Mouse (Mus musculus): ENCODE data around the gene Palm2. TPM values are rescaled to one million over a fixed set of nuclear protein-coding genes. Genes with fewer than 3 reads are reported as not detected.

The Palm2 gene
- total RNA-seq, 1 experiment from 2014 or later = not detected

- ATAC-seq (ENCODE audit: extremely low read depth, insufficient number of reproducible peaks, low FRiP score, poor library complexity, severe bottlenecking) = no peak
These were observed 167.4 kb downstream of the Palm2 start for GRCm38 (mm10) chr4:57601458-57601835.

- ATAC-seq (ENCODE audit: extremely low read depth, insufficient number of reproducible peaks, low FRiP score, poor library complexity, severe bottlenecking) = no peak
These were observed 168.0 kb downstream of the Palm2 start for GRCm38 (mm10) chr4:57601903-57602617.

GRCm38 (mm10) chr4:57606258-57606657, 172.2 kb downstream of the Palm2 start:
- no peak for ATAC-seq (ENCODE audit: extremely low read depth, insufficient number of reproducible peaks, low FRiP score, poor library complexity, severe bottlenecking)

GRCm38 (mm10) chr4:57607247-57607942, 173.3 kb downstream of the Palm2 start:
- ATAC-seq (ENCODE audit: extremely low read depth, insufficient number of reproducible peaks, low FRiP score, poor library complexity, severe bottlenecking) = no peak

- ATAC-seq (ENCODE audit: extremely low read depth, insufficient number of reproducible peaks, low FRiP score, poor library complexity, severe bottlenecking) = no peak
These were observed 177.4 kb downstream of the Palm2 start for GRCm38 (mm10) chr4:57611303-57612077.

GRCm38 (mm10) chr4:57612716-57613115, 178.7 kb downstream of the Palm2 start:
- ATAC-seq (ENCODE audit: extremely low read depth, insufficient number of reproducible peaks, low FRiP score, poor library complexity, severe bottlenecking) = no peak

- no peak for ATAC-seq (ENCODE audit: extremely low read depth, insufficient number of reproducible peaks, low FRiP score, poor library complexity, severe bottlenecking)
These were observed 180.6 kb downstream of the Palm2 start for GRCm38 (mm10) chr4:57614686-57615085.

- ATAC-seq (ENCODE audit: extremely low read depth, insufficient number of reproducible peaks, low FRiP score, poor library complexity, severe bottlenecking) = no peak
These were observed 184.7 kb downstream of the Palm2 start for GRCm38 (mm10) chr4:57618743-57619142.

- ATAC-seq (ENCODE audit: extremely low read depth, insufficient number of reproducible peaks, low FRiP score, poor library complexity, severe bottlenecking) = no peak
These were observed 188.8 kb downstream of the Palm2 start for GRCm38 (mm10) chr4:57622816-57623215.

- ATAC-seq (ENCODE audit: extremely low read depth, insufficient number of reproducible peaks, low FRiP score, poor library complexity, severe bottlenecking) = no peak
These were observed 190.8 kb downstream of the Palm2 start for GRCm38 (mm10) chr4:57624819-57625218.

- no peak for ATAC-seq (ENCODE audit: extremely low read depth, insufficient number of reproducible peaks, low FRiP score, poor library complexity, severe bottlenecking)
These were observed 191.3 kb downstream of the Palm2 start for GRCm38 (mm10) chr4:57625306-57625705.

- no peak for ATAC-seq (ENCODE audit: extremely low read depth, insufficient number of reproducible peaks, low FRiP score, poor library complexity, severe bottlenecking)
These were observed 191.7 kb downstream of the Palm2 start for GRCm38 (mm10) chr4:57625756-57626155.

- ATAC-seq (ENCODE audit: extremely low read depth, insufficient number of reproducible peaks, low FRiP score, poor library complexity, severe bottlenecking) = no peak
These were observed 192.9 kb downstream of the Palm2 start for GRCm38 (mm10) chr4:57626921-57627320.

GRCm38 (mm10) chr4:57632386-57632785, 198.3 kb downstream of the Palm2 start:
- no peak for ATAC-seq (ENCODE audit: extremely low read depth, insufficient number of reproducible peaks, low FRiP score, poor library complexity, severe bottlenecking)

- ATAC-seq (ENCODE audit: extremely low read depth, insufficient number of reproducible peaks, low FRiP score, poor library complexity, severe bottlenecking) = no peak
These were observed 199.0 kb downstream of the Palm2 start for GRCm38 (mm10) chr4:57633052-57633451.

GRCm38 (mm10) chr4:57634956-57635355, 200.9 kb downstream of the Palm2 start:
- no peak for ATAC-seq (ENCODE audit: extremely low read depth, insufficient number of reproducible peaks, low FRiP score, poor library complexity, severe bottlenecking)

- no peak for ATAC-seq (ENCODE audit: extremely low read depth, insufficient number of reproducible peaks, low FRiP score, poor library complexity, severe bottlenecking)
These were observed 202.9 kb downstream of the Palm2 start for GRCm38 (mm10) chr4:57636782-57637482.

- no peak for ATAC-seq (ENCODE audit: extremely low read depth, insufficient number of reproducible peaks, low FRiP score, poor library complexity, severe bottlenecking)
These were observed 203.8 kb downstream of the Palm2 start for GRCm38 (mm10) chr4:57637636-57638386.

- ATAC-seq (ENCODE audit: extremely low read depth, insufficient number of reproducible peaks, low FRiP score, poor library complexity, severe bottlenecking) = no peak
These were observed 204.9 kb downstream of the Palm2 start for GRCm38 (mm10) chr4:57638941-57639340.
